Mouse (Mus musculus): ENCODE measurements at regions not wholly inside any gene's neighbourhood (a gene's known extent, or its start where the extent isn't known, plus 50 kb on each side); places are given as distances from the start of the nearest gene placed in this dataset.
A peak's percentile ranks its signal among the peaks of the same experiment; 100 is the strongest.

GRCm38 (mm10) chr10:126483479-126483878 lies 417.7 kb downstream of the Atp23 start:
- H3K4me1 ChIP-seq (ENCODE audit: control insufficient read depth, insufficient read depth, low read length) = no peaks in the 10 kb centered on the region
- H3K4me2 ChIP-seq (replicated peaks; ENCODE audit: low read depth, low read length) = no peak overlapping the region
- H3K36me3 ChIP-seq (ENCODE audit: control insufficient read depth, insufficient read depth, low read length) = no peaks in the 10 kb centered on the region
- ATAC-seq (ENCODE audit: insufficient number of reproducible peaks, insufficient read depth, low FRiP score, low read depth) = no peak
- WGBS = 80% methylated on average over 2 of the region's 2 CpGs
- H3K4me3 ChIP-seq (ENCODE audit: low read depth, low read length) = no peak overlapping the region
- no peak overlapping the region for H3K27ac ChIP-seq (ENCODE audit: low read length)
- no peaks in the 10 kb centered on the region for H3K9me3 ChIP-seq (ENCODE audit: control insufficient read depth, low read depth, low read length)
- no peak overlapping the region for H3K9ac ChIP-seq (replicated peaks; ENCODE audit: low read depth, low read length)
- H3K27me3 ChIP-seq (ENCODE audit: control insufficient read depth, insufficient read depth, low read length) = no peaks in the 10 kb centered on the region

GRCm38 (mm10) chr10:126480382-126480781 lies 420.8 kb downstream of the Atp23 start:
- Histone ChIP-seq H3K9ac (replicated peaks; ENCODE audit: low read depth, low read length) (no peak overlapping the region), H3K27me3 (ENCODE audit: control insufficient read depth, insufficient read depth, low read length) (no peaks in the 10 kb centered on the region), H3K4me1 (ENCODE audit: control insufficient read depth, insufficient read depth, low read length) (no peaks in the 10 kb centered on the region), H3K9me3 (ENCODE audit: control insufficient read depth, low read depth, low read length) (no peaks in the 10 kb centered on the region), H3K4me3 (ENCODE audit: low read depth, low read length) (no peak overlapping the region), H3K27ac (ENCODE audit: low read length) (no peak overlapping the region), H3K36me3 (ENCODE audit: control insufficient read depth, insufficient read depth, low read length) (no peaks in the 10 kb centered on the region), H3K4me2 (replicated peaks; ENCODE audit: low read depth, low read length) (no peak overlapping the region)
- no peak for ATAC-seq (ENCODE audit: insufficient number of reproducible peaks, insufficient read depth, low FRiP score, low read depth)

- no peaks in the 10 kb centered on the region for H3K36me3 ChIP-seq (ENCODE audit: control insufficient read depth, insufficient read depth, low read length)
- H3K4me3 ChIP-seq (ENCODE audit: low read depth, low read length) = no peak overlapping the region
- no peak overlapping the region for H3K9ac ChIP-seq (replicated peaks; ENCODE audit: low read depth, low read length)
- H3K27me3 ChIP-seq (ENCODE audit: control insufficient read depth, insufficient read depth, low read length) = no peaks in the 10 kb centered on the region
- no peak for ATAC-seq (ENCODE audit: insufficient number of reproducible peaks, insufficient read depth, low FRiP score, low read depth)
- no peaks in the 10 kb centered on the region for H3K4me1 ChIP-seq (ENCODE audit: control insufficient read depth, insufficient read depth, low read length)
- no peaks in the 10 kb centered on the region for H3K9me3 ChIP-seq (ENCODE audit: control insufficient read depth, low read depth, low read length)
- 40% methylated on average over 2 of the region's 2 CpGs for WGBS
- no peak overlapping the region for H3K27ac ChIP-seq (ENCODE audit: low read length)
- H3K4me2 ChIP-seq (replicated peaks; ENCODE audit: low read depth, low read length) = no peak overlapping the region
These were observed 421.4 kb downstream of the Atp23 start for GRCm38 (mm10) chr10:126479743-126480142.

GRCm38 (mm10) chr10:126473050-126473719 lies 428.0 kb downstream of the Atp23 start:
- ATAC-seq (ENCODE audit: insufficient number of reproducible peaks, insufficient read depth, low FRiP score, low read depth) = no peak
- WGBS = 49% methylated on average over 6 of the region's 6 CpGs

GRCm38 (mm10) chr10:126470838-126471491 lies 430.2 kb downstream of the Atp23 start:
- 46% methylated on average over 4 of the region's 4 CpGs for WGBS
- no peak overlapping the region for H3K27ac ChIP-seq (ENCODE audit: low read length)
- H3K9ac ChIP-seq (replicated peaks; ENCODE audit: low read depth, low read length) = no peak overlapping the region
- no peaks in the 10 kb centered on the region for H3K36me3 ChIP-seq (ENCODE audit: control insufficient read depth, insufficient read depth, low read length)
- H3K4me3 ChIP-seq (ENCODE audit: low read depth, low read length) = no peak overlapping the region
- H3K9me3 ChIP-seq (ENCODE audit: control insufficient read depth, low read depth, low read length) = no peaks in the 10 kb centered on the region
- no peak for ATAC-seq (ENCODE audit: insufficient number of reproducible peaks, insufficient read depth, low FRiP score, low read depth)
- H3K4me1 ChIP-seq (ENCODE audit: control insufficient read depth, insufficient read depth, low read length) = no peaks in the 10 kb centered on the region
- no peak overlapping the region for H3K4me2 ChIP-seq (replicated peaks; ENCODE audit: low read depth, low read length)
- no peaks in the 10 kb centered on the region for H3K27me3 ChIP-seq (ENCODE audit: control insufficient read depth, insufficient read depth, low read length)

More at GRCm38 (mm10) chr10:126473050-126473719, 428.0 kb downstream of the Atp23 start:
- H3K4me1 ChIP-seq (ENCODE audit: control insufficient read depth, insufficient read depth, low read length) = no peaks in the 10 kb centered on the region
- H3K36me3 ChIP-seq (ENCODE audit: control insufficient read depth, insufficient read depth, low read length) = no peaks in the 10 kb centered on the region
- no peaks in the 10 kb centered on the region for H3K9me3 ChIP-seq (ENCODE audit: control insufficient read depth, low read depth, low read length)
- no peaks in the 10 kb centered on the region for H3K27me3 ChIP-seq (ENCODE audit: control insufficient read depth, insufficient read depth, low read length)
- H3K4me3 ChIP-seq (ENCODE audit: low read depth, low read length) = no peak overlapping the region
- H3K4me2 ChIP-seq (replicated peaks; ENCODE audit: low read depth, low read length) = no peak overlapping the region
- H3K9ac ChIP-seq (replicated peaks; ENCODE audit: low read depth, low read length) = no peak overlapping the region
- no peak overlapping the region for H3K27ac ChIP-seq (ENCODE audit: low read length)

- no peaks in the 10 kb centered on the region for H3K36me3 ChIP-seq (ENCODE audit: control insufficient read depth, insufficient read depth, low read length)
- H3K4me1 ChIP-seq (ENCODE audit: control insufficient read depth, insufficient read depth, low read length) = no peaks in the 10 kb centered on the region
- H3K4me3 ChIP-seq (ENCODE audit: low read depth, low read length) = no peak overlapping the region
- H3K9me3 ChIP-seq (ENCODE audit: control insufficient read depth, low read depth, low read length) = no peaks in the 10 kb centered on the region
- H3K27ac ChIP-seq (ENCODE audit: low read length) = no peak overlapping the region
- no peak for ATAC-seq (ENCODE audit: insufficient number of reproducible peaks, insufficient read depth, low FRiP score, low read depth)
- 70% methylated on average over 1 of the region's 1 CpGs for WGBS
- H3K27me3 ChIP-seq (ENCODE audit: control insufficient read depth, insufficient read depth, low read length) = no peaks in the 10 kb centered on the region
- H3K4me2 ChIP-seq (replicated peaks; ENCODE audit: low read depth, low read length) = no peak overlapping the region
- H3K9ac ChIP-seq (replicated peaks; ENCODE audit: low read depth, low read length) = no peak overlapping the region
These were observed 438.4 kb downstream of the Atp23 start for GRCm38 (mm10) chr10:126462770-126463169.

GRCm38 (mm10) chr10:126458523-126458922 lies 442.6 kb downstream of the Atp23 start:
- 75% methylated on average over 5 of the region's 5 CpGs for WGBS
- no peaks in the 10 kb centered on the region for H3K36me3 ChIP-seq (ENCODE audit: control insufficient read depth, insufficient read depth, low read length)
- no peak overlapping the region for H3K27ac ChIP-seq (ENCODE audit: low read length)
- H3K4me2 ChIP-seq (replicated peaks; ENCODE audit: low read depth, low read length) = no peak overlapping the region
- ATAC-seq (ENCODE audit: insufficient number of reproducible peaks, insufficient read depth, low FRiP score, low read depth) = no peak
- H3K4me1 ChIP-seq (ENCODE audit: control insufficient read depth, insufficient read depth, low read length) = no peaks in the 10 kb centered on the region
- H3K9me3 ChIP-seq (ENCODE audit: control insufficient read depth, low read depth, low read length) = no peaks in the 10 kb centered on the region
- H3K4me3 ChIP-seq (ENCODE audit: low read depth, low read length) = no peak overlapping the region
- H3K9ac ChIP-seq (replicated peaks; ENCODE audit: low read depth, low read length) = no peak overlapping the region
- no peaks in the 10 kb centered on the region for H3K27me3 ChIP-seq (ENCODE audit: control insufficient read depth, insufficient read depth, low read length)

- ATAC-seq (ENCODE audit: insufficient number of reproducible peaks, insufficient read depth, low FRiP score, low read depth) = 0 out of 2 replicates have a peak, but pooled peaks have one; percentile 56
- no peaks in the 10 kb centered on the region for H3K36me3 ChIP-seq (ENCODE audit: control insufficient read depth, insufficient read depth, low read length)
- H3K9ac ChIP-seq (replicated peaks; ENCODE audit: low read depth, low read length) = no peak overlapping the region
- no peaks in the 10 kb centered on the region for H3K4me1 ChIP-seq (ENCODE audit: control insufficient read depth, insufficient read depth, low read length)
- H3K4me3 ChIP-seq (ENCODE audit: low read depth, low read length) = no peak overlapping the region
- no peaks in the 10 kb centered on the region for H3K9me3 ChIP-seq (ENCODE audit: control insufficient read depth, low read depth, low read length)
- H3K27ac ChIP-seq (ENCODE audit: low read length) = peak overlapping the region; percentile 27; the same call in 1 of the 2 replicates
- WGBS = 52% methylated on average over 15 of the region's 15 CpGs
- no peak overlapping the region for H3K4me2 ChIP-seq (replicated peaks; ENCODE audit: low read depth, low read length)
- H3K27me3 ChIP-seq (ENCODE audit: control insufficient read depth, insufficient read depth, low read length) = no peaks in the 10 kb centered on the region
These were observed 448.2 kb downstream of the Atp23 start for GRCm38 (mm10) chr10:126452757-126453528.

All from stomach, embryonic 14.5 days (tissue).